Mouse (Mus musculus) midbrain, postnatal 0 days (tissue): ENCODE data around the gene Cenpt. TPM values are rescaled to one million over a fixed set of nuclear protein-coding genes. Genes with fewer than 3 reads are reported as not detected.

Experiments used
- ATAC-seq: fragments of 200-750 bp; cut with Nextera tagmentation; 2 replicates; pipeline ENCODE4 v1.8.0; 2017; ENCODE audit warnings: moderate number of reproducible peaks, mild to moderate bottlenecking, moderate TSS enrichment, moderate library complexity; ENCODE audit not compliant: low FRiP score
- DNase-seq: peaks from one replicate; pipeline ENCODE4 v3.0.0-alpha.2; 2015; ENCODE audit warnings: low spot score
- H3K27ac ChIP-seq: fragments of 300-500 bp; sonication (generic); 2 replicates; pipeline ENCODE4 v1.5.1; 2014; ENCODE audit warnings: low read depth, mild to moderate bottlenecking, low read length, mixed read lengths
- H3K27me3 ChIP-seq: fragments of 300-500 bp; sonication (generic); 2 replicates; pipeline ENCODE4 v1.6.1; 2014; ENCODE audit warnings: low read length, control low read depth, mixed read lengths; ENCODE audit not compliant: insufficient read depth
- H3K36me3 ChIP-seq: fragments of 300-500 bp; sonication (generic); 2 replicates; pipeline ENCODE4 v1.6.1; 2014; ENCODE audit warnings: low read length, control low read depth, mixed read lengths; ENCODE audit not compliant: insufficient read depth
- H3K4me1 ChIP-seq: fragments of 300-500 bp; sonication (generic); 2 replicates; pipeline ENCODE4 v1.6.1; 2014; ENCODE audit warnings: mild to moderate bottlenecking, control low read depth, antibody characterized with exemption, low read length, mixed read lengths; ENCODE audit not compliant: insufficient read depth
- H3K4me2 ChIP-seq: fragments of 300-500 bp; sonication (generic); 2 replicates; pipeline ENCODE4 v1.6.1; 2014; ENCODE audit warnings: low read depth, mild to moderate bottlenecking, low read length, mixed read lengths; ENCODE audit not compliant: poor library complexity, severe bottlenecking
- H3K4me3 ChIP-seq: fragments of 300-500 bp; sonication (generic); 2 replicates; pipeline ENCODE4 v1.5.1; 2014; ENCODE audit warnings: low read depth, mild to moderate bottlenecking, low read length, moderate library complexity
- H3K9ac ChIP-seq: fragments of 300-500 bp; sonication (generic); replicated peaks from 2 replicates; pipeline ENCODE4 v1.6.1; 2014; ENCODE audit warnings: mild to moderate bottlenecking, low read length, moderate library complexity, mixed read lengths; ENCODE audit not compliant: poor library complexity, severe bottlenecking
- H3K9me3 ChIP-seq: fragments of 300-500 bp; sonication (generic); 2 replicates; pipeline ENCODE4 v1.6.1; 2016; ENCODE audit warnings: low read length, control low read depth
- CTCF ChIP-seq: IDR thresholded peaks from 2 replicates; pipeline ENCODE4 v1.5.1; 2016; ENCODE audit warnings: antibody characterized with exemption, mild to moderate bottlenecking
- WGBS: fragments of 180-500 bp; shearing (Covaris S2); extraction: QIAGEN DNeasy Blood & Tissue Kit; methylation state at CpG from one replicate; pipeline ENCODE4 v1.1.7; 2014; 5-methylcytosine and 5-hydroxymethylcytosine counted together
- polyA plus RNA-seq: library from polyadenylated mRNA; unstranded; fragments of >200 nt; fragmentation: Nextera tagmentation; extraction: Ambion mirVana; gene quantifications from 2 replicates; pipeline ENCODE4 v1.2.1, GENCODE M21; 2015
- total RNA-seq: library from RNA; depleted of rRNA; stranded (reverse); fragments of >200 nt; gene quantifications from 2 replicates; pipeline ENCODE4 v1.2.3, GENCODE M21; 2014; rRNA removed

Cenpt gene
- total and polyA plus RNA-seq, 2 experiments from 2014 or later: 44.8 to 45.2 TPM

DNA sequence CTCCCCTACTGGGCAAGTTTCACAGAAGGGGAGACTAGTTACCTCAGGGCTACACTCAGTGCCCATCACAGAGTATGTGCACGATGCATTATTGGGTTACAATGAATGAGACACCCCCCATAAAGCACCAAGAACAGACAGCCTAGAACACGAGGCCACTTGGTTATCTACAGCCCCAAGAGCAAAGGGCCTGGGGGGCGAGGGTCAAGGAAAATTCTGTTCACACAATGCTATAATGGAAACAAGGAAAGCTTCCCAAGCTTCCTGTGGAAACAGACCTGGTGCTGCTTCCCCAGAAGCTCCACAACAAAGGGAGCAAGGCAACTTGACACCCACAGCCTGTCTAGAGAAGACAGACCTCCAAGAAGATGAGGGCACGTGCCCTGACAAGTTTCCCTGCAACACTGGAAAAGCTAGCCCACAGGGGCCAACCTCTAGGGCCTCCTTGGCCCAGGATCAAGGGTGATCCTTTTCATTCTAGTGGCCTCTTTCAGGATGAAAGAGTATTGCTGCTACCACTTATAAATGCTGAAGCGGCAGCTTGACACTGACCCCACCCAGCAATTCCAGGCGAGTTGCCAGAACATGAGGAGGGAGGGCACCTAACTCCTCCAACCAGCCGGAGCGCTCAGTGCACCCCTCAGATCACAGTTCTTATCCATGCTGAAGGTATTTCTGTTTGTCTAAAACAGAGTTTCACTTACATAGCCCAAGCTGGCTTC, 53.8 kb downstream of the Cenpt start:
- Histone ChIP-seq H3K36me3 (0 out of 2 replicates have a peak, but pooled peaks cover 4% of the 10 kb centered on the region), H3K9me3 (no peaks in the 10 kb centered on the region), H3K4me2 (no peak overlapping the region), H3K4me3 (no peak overlapping the region), H3K4me1 (no peaks in the 10 kb centered on the region), H3K27ac (no peak overlapping the region), H3K9ac (no peak overlapping the region), H3K27me3 (no peaks in the 10 kb centered on the region)
- no peak for TF ChIP-seq CTCF
- no peak for ATAC-seq
- DNase-seq: peak; percentile 67
- WGBS: 58% methylated on average over 8 of the region's 8 CpGs

- no peak for TF ChIP-seq CTCF
- Histone ChIP-seq H3K27ac (no peak overlapping the region), H3K9ac (no peak overlapping the region), H3K4me3 (no peak overlapping the region), H3K4me2 (no peak overlapping the region), H3K9me3 (no peaks in the 10 kb centered on the region), H3K36me3 (0 out of 2 replicates have a peak, but pooled peaks cover 4% of the 10 kb centered on the region), H3K27me3 (no peaks in the 10 kb centered on the region), H3K4me1 (no peaks in the 10 kb centered on the region)
- ATAC-seq (no peak), DNase-seq (no peak)
- WGBS: 86% methylated on average over 5 of the region's 5 CpGs
Measured at GRCm38 (mm10) chr8:105798408-105798807, 54.7 kb downstream of the Cenpt start.

GRCm38 (mm10) chr8:105795785-105796184, 57.3 kb downstream of the Cenpt start:
- Histone ChIP-seq H3K9ac (no peak overlapping the region), H3K4me1 (no peaks in the 10 kb centered on the region), H3K27ac (no peak overlapping the region), H3K4me2 (no peak overlapping the region), H3K27me3 (no peaks in the 10 kb centered on the region), H3K4me3 (no peak overlapping the region), H3K9me3 (no peaks in the 10 kb centered on the region), H3K36me3 (0 out of 2 replicates have a peak, but pooled peaks cover 4% of the 10 kb centered on the region)
- ATAC-seq (no peak), DNase-seq (no peak)
- 94% methylated on average over 1 of the region's 1 CpGs for WGBS
- TF ChIP-seq CTCF: no peak

Other genes starting within 250 kb of the Cenpt start
- 12.6 and 16.1 TPM in 2 replicates for gene Ripor1, start 248.0 kb downstream of the Cenpt start, total RNA-seq
- 32.6 and 32.7 TPM in 2 replicates for gene Ripor1, start 248.0 kb downstream of the Cenpt start, polyA plus RNA-seq
- gene Ctcf, start 216.7 kb downstream of the Cenpt start, total RNA-seq: 40.2 and 44.2 TPM in 2 replicates
- 73.0 and 81.9 TPM in 2 replicates for gene Ctcf, start 216.7 kb downstream of the Cenpt start, polyA plus RNA-seq
- not detected in 2 replicates for gene Agrp, start 215.9 kb downstream of the Cenpt start, total RNA-seq
- gene Agrp, start 215.9 kb downstream of the Cenpt start, polyA plus RNA-seq: 3.2 and 7.6 TPM in 2 replicates
- 5.4 and 5.6 TPM in 2 replicates for gene Carmil2, start 167.0 kb downstream of the Cenpt start, total RNA-seq
- gene Carmil2, start 167.0 kb downstream of the Cenpt start, polyA plus RNA-seq: 35.1 and 36.0 TPM in 2 replicates
- gene Acd, start 152.2 kb downstream of the Cenpt start, total RNA-seq: 20.6 and 32.0 TPM in 2 replicates
- 84.7 and 93.0 TPM in 2 replicates for gene Acd, start 152.2 kb downstream of the Cenpt start, polyA plus RNA-seq
- 99.3 and 110 TPM in 2 replicates for gene Pard6a, start 152.1 kb downstream of the Cenpt start, total RNA-seq
- 71.4 and 73.4 TPM in 2 replicates for gene Pard6a, start 152.1 kb downstream of the Cenpt start, polyA plus RNA-seq
- not detected in 2 replicates for gene 4933405L10Rik, start 145.6 kb downstream of the Cenpt start, total RNA-seq
- 0.44 and 0.50 TPM in 2 replicates for gene 4933405L10Rik, start 145.6 kb downstream of the Cenpt start, polyA plus RNA-seq
- gene Enkd1, start 145.1 kb downstream of the Cenpt start, total RNA-seq: 9.8 and 11.2 TPM in 2 replicates
- 15.4 and 15.6 TPM in 2 replicates for gene Enkd1, start 145.1 kb downstream of the Cenpt start, polyA plus RNA-seq
- 47.6 and 64.7 TPM in 2 replicates for gene Gfod2, start 94.6 kb downstream of the Cenpt start, total RNA-seq
- gene Gfod2, start 94.6 kb downstream of the Cenpt start, polyA plus RNA-seq: 60.9 and 67.9 TPM in 2 replicates
- gene Ranbp10, start 25.9 kb downstream of the Cenpt start, total RNA-seq: 13.4 and 13.5 TPM in 2 replicates
- 4.8 and 6.4 TPM in 2 replicates for gene Ranbp10, start 25.9 kb downstream of the Cenpt start, polyA plus RNA-seq
- gene Tsnaxip1, start 25.5 kb downstream of the Cenpt start, total RNA-seq: 0.14 and 0.16 TPM in 2 replicates
- gene Tsnaxip1, start 25.5 kb downstream of the Cenpt start, polyA plus RNA-seq: 0.62 and 0.88 TPM in 2 replicates
- 52.0 and 80.1 TPM in 2 replicates for gene Thap11, start 1.9 kb upstream of the Cenpt start, total RNA-seq
- gene Thap11, start 1.9 kb upstream of the Cenpt start, polyA plus RNA-seq: 40.1 and 42.9 TPM in 2 replicates
- gene Nutf2, start 7.3 kb upstream of the Cenpt start, total RNA-seq: 60.7 and 65.2 TPM in 2 replicates
- 109 and 137 TPM in 2 replicates for gene Nutf2, start 7.3 kb upstream of the Cenpt start, polyA plus RNA-seq
- 100 and 125 TPM in 2 replicates for gene Edc4, start 27.6 kb upstream of the Cenpt start, total RNA-seq
- 45.2 and 45.4 TPM in 2 replicates for gene Edc4, start 27.6 kb upstream of the Cenpt start, polyA plus RNA-seq
- 1.3 and 1.9 TPM in 2 replicates for gene Nrn1l, start 40.3 kb upstream of the Cenpt start, total RNA-seq
- gene Nrn1l, start 40.3 kb upstream of the Cenpt start, polyA plus RNA-seq: 1.3 TPM in 2 replicates
- gene Pskh1, start 47.2 kb upstream of the Cenpt start, total RNA-seq: 23.2 and 23.9 TPM in 2 replicates
- 8.7 and 11.9 TPM in 2 replicates for gene Pskh1, start 47.2 kb upstream of the Cenpt start, polyA plus RNA-seq
- 3.6 and 4.0 TPM in 2 replicates for gene Ctrl, start 80.6 kb upstream of the Cenpt start, total RNA-seq
- 3.2 and 3.9 TPM in 2 replicates for gene Ctrl, start 80.6 kb upstream of the Cenpt start, polyA plus RNA-seq
- 44.9 and 85.1 TPM in 2 replicates for gene Psmb10, start 85.2 kb upstream of the Cenpt start, total RNA-seq
- 110 and 122 TPM in 2 replicates for gene Psmb10, start 85.2 kb upstream of the Cenpt start, polyA plus RNA-seq
- 7.5 and 19.3 TPM in 2 replicates for gene Lcat, start 90.1 kb upstream of the Cenpt start, total RNA-seq
- gene Lcat, start 90.1 kb upstream of the Cenpt start, polyA plus RNA-seq: 5.6 and 6.8 TPM in 2 replicates
- gene Slc12a4, start 112.8 kb upstream of the Cenpt start, total RNA-seq: 11.8 and 12.1 TPM in 2 replicates
- gene Slc12a4, start 112.8 kb upstream of the Cenpt start, polyA plus RNA-seq: 9.6 and 12.0 TPM in 2 replicates
- not detected in 2 replicates for gene Dpep3, start 126.2 kb upstream of the Cenpt start, total RNA-seq
- not detected in 2 replicates for gene Dpep3, start 126.2 kb upstream of the Cenpt start, polyA plus RNA-seq
- 16.3 and 18.8 TPM in 2 replicates for gene Dus2, start 138.1 kb upstream of the Cenpt start, total RNA-seq
- 21.3 and 22.2 TPM in 2 replicates for gene Dus2, start 138.1 kb upstream of the Cenpt start, polyA plus RNA-seq
- gene Dpep2nb, start 152.7 kb upstream of the Cenpt start, total RNA-seq: not detected in 2 replicates
- not detected in 2 replicates for gene Dpep2nb, start 152.7 kb upstream of the Cenpt start, polyA plus RNA-seq
- 29.7 and 36.3 TPM in 2 replicates for gene Ddx28, start 158.6 kb upstream of the Cenpt start, total RNA-seq
- gene Ddx28, start 158.6 kb upstream of the Cenpt start, polyA plus RNA-seq: 22.8 and 22.9 TPM in 2 replicates
- gene Nfatc3, start 205.6 kb upstream of the Cenpt start, total RNA-seq: 16.5 and 18.0 TPM in 2 replicates
- 1.8 and 2.7 TPM in 2 replicates for gene Nfatc3, start 205.6 kb upstream of the Cenpt start, polyA plus RNA-seq